Mouse (Mus musculus) embryonic facial prominence, embryonic 11.5 days (tissue): ENCODE results near the gene Gm30083. TPM values are rescaled to one million over a fixed set of nuclear protein-coding genes. Genes with fewer than 3 reads are reported as not detected.

Experiments
- ATAC-seq: fragments of 200-750 bp; cut with Nextera tagmentation; replicated peaks from 2 replicates; pipeline ENCODE4 v1.8.0; 2017; ENCODE audit warnings: low read depth; ENCODE audit not compliant: insufficient number of reproducible peaks, low FRiP score, low TSS enrichment
- DNase-seq: peaks from one replicate; pipeline ENCODE4 v3.0.0-alpha.2; 2015; ENCODE audit warnings: low spot score
- H3K27ac ChIP-seq: fragments of 300-500 bp; sonication (generic); replicated peaks from 2 replicates; pipeline ENCODE4 v1.5.1; 2014; ENCODE audit warnings: mild to moderate bottlenecking, low read depth, low read length, control low read depth
- H3K27me3 ChIP-seq: fragments of 300-500 bp; sonication (generic); 2 replicates; pipeline ENCODE4 v1.6.1; 2014; ENCODE audit warnings: mild to moderate bottlenecking, low read length, moderate library complexity, mixed read lengths; ENCODE audit not compliant: control insufficient read depth, insufficient read depth
- H3K36me3 ChIP-seq: fragments of 300-500 bp; sonication (generic); replicated peaks from 2 replicates; pipeline ENCODE4 v1.6.1; 2014; ENCODE audit warnings: low read depth, mild to moderate bottlenecking, low read length, moderate library complexity, mixed read lengths; ENCODE audit not compliant: control insufficient read depth, insufficient read depth
- H3K4me1 ChIP-seq: fragments of 300-500 bp; sonication (generic); 2 replicates; pipeline ENCODE4 v1.6.1; 2014; ENCODE audit warnings: low read length, mixed read lengths; ENCODE audit not compliant: control insufficient read depth, insufficient read depth
- H3K4me2 ChIP-seq: fragments of 300-500 bp; sonication (generic); 2 replicates; pipeline ENCODE4 v1.6.1; 2014; ENCODE audit warnings: low read depth, mild to moderate bottlenecking, control low read depth, low read length, moderate library complexity
- H3K4me3 ChIP-seq: fragments of 300-500 bp; sonication (generic); 2 replicates; pipeline ENCODE4 v1.5.1; 2014; ENCODE audit warnings: low read depth, low read length, control low read depth
- H3K9ac ChIP-seq: fragments of 300-500 bp; sonication (generic); replicated peaks from 2 replicates; pipeline ENCODE4 v1.6.1; 2014; ENCODE audit warnings: mild to moderate bottlenecking, control low read depth, low read length
- H3K9me3 ChIP-seq: fragments of 300-500 bp; sonication (generic); replicated peaks from 2 replicates; pipeline ENCODE4 v1.6.1; 2016; ENCODE audit warnings: mild to moderate bottlenecking, low read length, inconsistent platforms, mixed read lengths; ENCODE audit not compliant: control insufficient read depth
- WGBS: fragments of 180-500 bp; shearing (Covaris S2); extraction: QIAGEN DNeasy Blood & Tissue Kit; methylation state at CpG from one replicate; pipeline ENCODE4 v1.1.7; 2014; 5-methylcytosine and 5-hydroxymethylcytosine counted together
- polyA plus RNA-seq: library from polyadenylated mRNA; unstranded; fragments of >200 nt; fragmentation: Nextera tagmentation; extraction: Ambion mirVana; gene quantifications from 2 replicates; pipeline ENCODE4 v1.2.1, GENCODE M21; 2014

Gene Gm30083
- polyA plus RNA-seq, result not detected in 2 replicates

DNA sequence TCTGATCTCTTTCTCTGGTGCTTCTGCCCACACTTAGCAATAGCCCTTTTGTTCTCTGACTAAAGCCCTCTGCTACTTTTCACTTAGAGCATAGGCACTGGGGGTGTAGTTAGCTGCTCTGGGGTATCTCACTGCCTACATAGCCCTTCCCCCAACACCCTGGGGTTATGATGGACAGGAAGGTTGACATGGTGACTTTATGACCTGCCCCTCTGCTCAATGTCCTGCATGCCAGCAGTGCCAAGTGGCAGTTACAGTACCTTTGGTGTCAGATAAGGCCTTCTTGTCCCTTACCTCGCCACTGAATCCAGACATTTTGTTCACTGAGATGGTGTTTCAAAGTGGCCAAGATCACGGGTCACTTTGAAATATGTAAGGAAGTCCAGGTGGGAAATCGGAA lies at the start of gene Gm30083:
Gene Gm30083 (minus strand): TSS at position 120 of the 400 bp plus-strand sequence.
- Histone ChIP-seq H3K36me3 (no peaks in the 10 kb centered on the region), H3K9ac (no peak within 1 kb of the TSS), H3K27me3 (no peaks in the 10 kb centered on the region), H3K4me2 (no peak within 1 kb of the TSS), H3K9me3 (no peaks in the 10 kb centered on the region), H3K27ac (no peak within 1 kb of the TSS), H3K4me3 (no peak within 1 kb of the TSS), H3K4me1 (no peaks in the 10 kb centered on the region)
- WGBS, result 77% methylated on average over 3 of the region's 3 CpGs
- ATAC-seq, result no peak
- DNase-seq, result no peak

DNA sequence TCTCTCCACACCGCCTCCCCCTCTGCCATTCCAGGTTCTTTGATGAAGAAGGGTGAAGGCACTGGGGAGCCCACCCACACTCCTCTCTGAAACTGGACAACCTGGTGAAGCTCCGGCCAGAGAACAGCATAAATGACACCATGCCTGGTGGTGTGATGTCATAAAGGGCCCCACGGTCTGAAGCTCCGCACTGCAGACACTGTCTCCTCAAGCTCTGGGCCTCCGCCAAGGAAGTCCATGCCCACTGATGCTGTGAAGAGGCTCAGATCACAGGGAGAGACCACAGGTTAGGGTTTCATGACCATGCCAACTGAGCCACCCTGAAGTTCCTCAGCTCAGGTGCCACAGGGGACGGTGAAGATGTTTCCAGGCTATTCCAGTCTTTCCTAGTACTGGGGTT lies 37.5 kb upstream of the Gm30083 start, which contains the start of gene Antxrl:
Gene Antxrl (plus strand): TSS at position 192 of the 400 bp plus-strand sequence.
- H3K9me3 ChIP-seq, result no peaks in the 10 kb centered on the region
- no peak within 1 kb of the TSS for H3K4me3 ChIP-seq
- ATAC-seq (no peak), DNase-seq (no peak)
- no peaks in the 10 kb centered on the region for H3K36me3 ChIP-seq
- H3K9ac ChIP-seq, result no peak within 1 kb of the TSS
- no peaks in the 10 kb centered on the region for H3K27me3 ChIP-seq
- no peak within 1 kb of the TSS for H3K4me2 ChIP-seq
- H3K4me1 ChIP-seq, result no peaks in the 10 kb centered on the region
- no peak within 1 kb of the TSS for H3K27ac ChIP-seq
- WGBS, result 87% methylated on average over 6 of the region's 6 CpGs

DNA sequence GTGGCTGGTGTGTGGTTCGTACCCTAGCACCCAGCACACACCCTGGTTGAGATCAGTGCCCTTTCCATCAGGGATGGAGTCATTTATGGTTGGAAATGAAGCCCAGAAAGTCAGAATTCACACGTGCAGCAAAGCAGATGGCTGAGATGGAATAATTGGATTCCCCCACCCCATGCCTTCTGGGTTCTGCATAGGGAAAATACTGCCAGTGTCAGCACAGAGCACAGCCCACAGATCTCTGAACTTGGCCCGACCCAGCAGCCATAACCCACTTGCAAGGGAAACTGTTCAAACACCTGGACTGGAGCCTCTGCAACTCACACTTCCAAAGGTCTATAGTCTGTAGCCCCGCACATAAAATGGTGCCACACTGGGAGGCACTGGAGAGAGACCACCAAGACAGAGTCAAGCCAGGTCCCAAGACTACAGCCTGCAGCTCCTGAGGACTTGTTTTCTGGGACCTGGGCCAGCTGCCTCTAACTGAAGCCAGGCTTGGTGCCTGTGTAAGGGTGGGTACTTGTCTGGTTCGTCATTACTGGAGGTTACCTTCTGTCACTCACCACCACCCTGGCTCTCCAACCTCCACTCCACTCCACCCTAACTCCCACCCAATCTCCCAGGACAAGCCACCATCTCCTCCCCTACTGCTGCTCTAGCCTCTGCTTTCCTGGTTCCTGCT lies 35.3 kb upstream of the Gm30083 start:
- no peaks in the 10 kb centered on the region for H3K36me3 ChIP-seq
- H3K27ac ChIP-seq, result no peak overlapping the region
- H3K27me3 ChIP-seq, result no peaks in the 10 kb centered on the region
- no peak for ATAC-seq
- H3K4me1 ChIP-seq, result no peaks in the 10 kb centered on the region
- DNase-seq, result no peak
- WGBS, result 76% methylated on average over 5 of the region's 5 CpGs
- H3K4me3 ChIP-seq, result no peak overlapping the region
- no peaks in the 10 kb centered on the region for H3K9me3 ChIP-seq
- H3K4me2 ChIP-seq, result no peak overlapping the region
- no peak overlapping the region for H3K9ac ChIP-seq

DNA sequence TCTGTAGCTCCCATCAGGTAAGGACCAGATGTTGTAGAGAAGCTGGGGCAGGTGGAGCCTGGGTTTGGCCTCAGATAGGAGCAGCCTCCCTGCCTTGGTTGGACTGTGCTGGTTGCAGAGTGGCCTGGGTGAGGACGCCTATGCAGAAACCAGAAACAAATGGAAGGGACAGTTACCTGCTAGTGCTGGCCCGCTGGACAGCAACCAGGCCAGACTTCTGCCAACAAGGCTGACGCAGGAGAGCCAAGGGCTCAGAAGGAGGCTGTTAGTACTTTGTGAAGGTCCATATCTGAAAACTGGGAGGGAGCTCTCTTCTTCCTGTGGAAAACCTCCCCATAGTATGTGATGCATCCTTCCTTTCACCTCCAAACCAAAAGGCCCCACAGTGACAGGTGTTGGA lies 28.4 kb upstream of the Gm30083 start:
- Histone ChIP-seq H3K9me3 (no peaks in the 10 kb centered on the region), H3K4me3 (no peak overlapping the region), H3K9ac (no peak overlapping the region), H3K4me1 (no peaks in the 10 kb centered on the region), H3K36me3 (no peaks in the 10 kb centered on the region), H3K4me2 (no peak overlapping the region), H3K27me3 (no peaks in the 10 kb centered on the region), H3K27ac (no peak overlapping the region)
- no peak for DNase-seq
- WGBS, result 61% methylated on average over 3 of the region's 3 CpGs
- no peak for ATAC-seq

DNA sequence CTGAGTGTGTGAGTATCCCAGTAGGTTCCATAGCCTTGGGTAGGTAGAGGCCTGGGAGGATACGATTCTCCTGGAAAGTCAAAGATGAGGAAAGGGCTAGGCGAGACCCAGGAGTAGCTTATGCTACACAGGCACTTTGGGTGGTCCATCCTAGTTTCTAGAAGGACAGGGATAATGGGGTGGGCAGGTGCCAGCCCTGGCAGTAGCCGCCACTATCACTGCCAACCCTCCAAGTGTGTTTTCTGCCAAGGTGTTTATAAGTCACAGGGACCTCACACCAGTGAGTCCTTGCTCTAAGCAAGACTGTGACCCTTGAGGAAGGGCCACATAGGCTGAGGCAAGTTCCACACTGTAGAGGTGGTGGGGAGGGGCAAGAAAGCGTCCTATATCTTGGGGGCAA lies 26.3 kb upstream of the Gm30083 start:
- 83% methylated on average over 4 of the region's 4 CpGs for WGBS

DNA sequence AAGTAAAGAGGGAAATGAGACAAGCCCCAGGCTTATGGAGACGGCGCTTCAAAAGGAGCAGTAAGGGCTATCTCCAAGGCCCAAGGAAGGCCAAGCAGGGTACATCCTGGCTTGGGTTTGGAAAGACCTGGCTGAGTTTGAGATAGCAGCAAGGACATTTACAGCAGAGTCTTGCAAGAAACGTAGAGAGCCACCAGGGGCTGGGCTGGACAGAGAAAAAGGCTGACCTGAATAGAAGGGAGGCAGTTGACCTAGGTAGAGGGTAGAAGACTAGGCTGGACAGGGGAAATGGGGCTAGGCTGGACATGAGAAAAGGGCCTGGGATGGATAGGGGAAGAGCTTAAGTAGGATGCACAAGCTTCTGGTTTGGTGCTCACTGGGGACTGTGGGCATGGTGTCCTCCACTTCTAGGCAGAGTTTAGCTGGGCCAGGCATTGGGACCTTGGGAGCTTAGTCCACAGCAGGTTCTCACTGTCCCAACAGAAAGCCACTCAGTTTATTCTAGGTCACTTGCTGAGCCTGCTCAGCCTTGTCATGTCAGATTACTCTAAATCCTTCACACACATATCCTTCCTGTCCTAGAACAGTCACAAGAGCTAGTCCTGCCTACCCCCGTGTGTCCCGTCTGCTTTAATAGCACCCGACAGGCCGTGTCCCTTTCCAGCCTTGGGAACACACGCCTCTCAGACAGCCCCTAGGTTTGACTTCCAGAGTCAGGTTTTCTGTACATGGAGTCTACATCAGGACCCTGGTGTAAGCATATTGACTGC lies 19.0 kb upstream of the Gm30083 start:
- Histone ChIP-seq H3K4me3 (no peak overlapping the region), H3K27me3 (no peaks in the 10 kb centered on the region), H3K36me3 (no peaks in the 10 kb centered on the region), H3K9ac (no peak overlapping the region), H3K4me1 (no peaks in the 10 kb centered on the region), H3K9me3 (no peaks in the 10 kb centered on the region), H3K27ac (no peak overlapping the region), H3K4me2 (no peak overlapping the region)
- ATAC-seq (no peak), DNase-seq (no peak)
- 78% methylated on average over 8 of the region's 8 CpGs for WGBS

More for the DNA sequence above, 26.3 kb upstream of the Gm30083 start:
- no peaks in the 10 kb centered on the region for H3K4me1 ChIP-seq
- H3K4me3 ChIP-seq, result no peak overlapping the region
- ATAC-seq (no peak), DNase-seq (no peak)
- no peak overlapping the region for H3K27ac ChIP-seq
- no peaks in the 10 kb centered on the region for H3K27me3 ChIP-seq
- H3K9ac ChIP-seq, result no peak overlapping the region
- H3K4me2 ChIP-seq, result no peak overlapping the region
- H3K36me3 ChIP-seq, result no peaks in the 10 kb centered on the region
- H3K9me3 ChIP-seq, result no peaks in the 10 kb centered on the region

DNA sequence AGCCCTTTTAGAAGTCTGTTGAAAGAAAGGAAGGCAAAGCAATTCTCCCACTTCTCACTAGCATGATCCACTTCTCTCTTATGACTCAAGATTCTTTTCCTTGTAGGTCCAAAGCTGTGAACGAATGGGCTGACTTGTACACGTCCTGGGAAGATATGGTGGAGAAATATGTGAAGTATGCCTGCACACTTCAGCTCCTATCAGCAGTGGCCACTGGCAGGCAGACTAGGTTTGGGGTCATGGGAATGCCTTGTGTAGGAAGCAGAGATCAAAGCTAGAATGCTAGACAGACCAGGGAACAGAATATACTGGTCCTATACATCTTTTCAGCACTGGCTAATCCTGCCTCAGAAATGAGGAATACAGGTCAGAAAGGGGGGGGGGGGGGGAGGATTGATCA lies 11.7 kb upstream of the Gm30083 start:
- Histone ChIP-seq H3K9ac (no peak overlapping the region), H3K36me3 (no peaks in the 10 kb centered on the region), H3K4me1 (no peaks in the 10 kb centered on the region), H3K4me2 (no peak overlapping the region), H3K9me3 (no peaks in the 10 kb centered on the region), H3K27ac (no peak overlapping the region), H3K4me3 (no peak overlapping the region), H3K27me3 (no peaks in the 10 kb centered on the region)
- no peak for DNase-seq
- no peak for ATAC-seq
- 72% methylated on average over 2 of the region's 2 CpGs for WGBS

DNA sequence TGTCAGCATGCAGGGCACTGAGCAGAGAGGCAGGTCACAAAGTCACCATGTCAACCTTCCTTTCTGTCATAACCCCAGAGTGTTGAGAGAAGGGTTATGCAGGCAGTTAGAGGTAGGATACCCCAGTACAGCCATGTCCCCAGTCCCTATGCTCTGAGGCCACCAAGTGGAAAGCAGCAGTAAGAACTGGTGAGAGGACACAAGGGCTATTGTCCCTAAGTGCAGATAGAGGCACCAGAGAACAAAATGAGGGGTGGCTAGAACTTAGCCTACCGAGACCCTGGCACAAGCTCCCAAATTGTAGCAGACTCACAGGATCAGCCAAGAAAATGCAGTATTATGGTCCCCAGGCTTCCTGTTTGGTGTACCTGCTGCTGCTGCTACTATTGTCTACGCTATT lies 2.0 kb upstream of the Gm30083 start:
- H3K27me3 ChIP-seq, result no peaks in the 10 kb centered on the region
- H3K27ac ChIP-seq, result no peak overlapping the region
- H3K4me2 ChIP-seq, result no peak overlapping the region
- H3K36me3 ChIP-seq, result no peaks in the 10 kb centered on the region
- H3K4me1 ChIP-seq, result no peaks in the 10 kb centered on the region
- DNase-seq (no peak), ATAC-seq (no peak)
- no peak overlapping the region for H3K4me3 ChIP-seq
- 82% methylated on average over 2 of the region's 2 CpGs for WGBS
- no peaks in the 10 kb centered on the region for H3K9me3 ChIP-seq
- H3K9ac ChIP-seq, result no peak overlapping the region
